Mouse (Mus musculus) mesoderm, embryonic 11.5 days (tissue): ENCODE results near the gene Gm13283.
"Not testable (repeated sequence)": the region's sequence is repeated elsewhere in the genome, so short reads cannot be mapped to it uniquely, and the experiment has no call there.

Experiments
- DNase-seq: peaks from one replicate; pipeline ENCODE4 v3.0.0-alpha.2; 2012; ENCODE audit warnings: low read depth, low spot score

Gene Gm13283

GRCm38 (mm10) chr4:88759610-88760268 is at the start of gene Gm13283:
TSS of gene Gm13283 (plus strand) at chr4:88760119.
- DNase-seq: not testable (repeated sequence)

- DNase-seq: no peak
Observed at GRCm38 (mm10) chr4:88714281-88714680, 45.6 kb upstream of the Gm13283 start.

DNA sequence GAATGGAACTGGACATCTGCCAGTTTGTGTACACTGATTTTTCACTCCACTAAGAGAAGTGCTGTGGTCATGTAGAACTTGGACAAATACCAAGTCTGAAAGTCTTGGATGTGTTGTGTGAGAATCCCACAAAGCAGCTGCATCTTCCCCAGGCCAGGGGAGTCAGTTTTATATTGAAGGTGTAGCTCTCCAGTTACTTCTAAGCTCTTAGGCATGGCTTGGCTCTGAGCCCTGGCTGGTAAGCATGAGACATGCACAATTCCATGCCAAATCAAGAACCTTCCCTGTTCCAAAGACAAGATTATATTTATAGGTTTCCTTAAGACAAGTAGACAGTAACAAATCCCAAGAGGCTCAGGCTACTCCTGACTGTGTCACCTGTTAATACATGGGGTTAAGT is 44.9 kb upstream of the Gm13283 start:
- DNase-seq: no peak

DNA sequence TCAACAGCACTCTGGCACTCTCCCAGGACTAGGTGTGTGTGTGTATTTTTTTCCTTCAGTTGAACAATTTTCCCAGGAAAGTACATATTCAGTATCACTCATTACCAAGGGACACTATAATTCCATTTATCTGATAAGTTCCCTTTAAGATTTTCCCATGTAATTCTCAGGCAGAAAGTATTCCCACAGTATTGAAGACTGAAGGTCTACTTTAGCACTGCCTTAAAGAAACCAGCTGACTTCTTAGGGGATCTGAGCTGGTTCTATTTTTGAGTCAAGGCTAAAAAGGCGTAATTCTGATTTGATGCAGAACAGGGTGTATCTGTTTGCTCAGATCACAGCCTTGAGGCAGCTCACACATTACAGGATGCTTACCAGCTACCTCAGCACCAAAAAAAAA is 41.2 kb upstream of the Gm13283 start:
- DNase-seq: no peak

- DNase-seq: peak; percentile 95
Observed at GRCm38 (mm10) chr4:88721791-88722721, 37.9 kb upstream of the Gm13283 start, which contains the start of the genes Gm26566 and Klhl9. TSS of gene Gm26566 (plus strand) at chr4:88721805. TSS of gene Klhl9 (minus strand) at chr4:88722465.

DNA sequence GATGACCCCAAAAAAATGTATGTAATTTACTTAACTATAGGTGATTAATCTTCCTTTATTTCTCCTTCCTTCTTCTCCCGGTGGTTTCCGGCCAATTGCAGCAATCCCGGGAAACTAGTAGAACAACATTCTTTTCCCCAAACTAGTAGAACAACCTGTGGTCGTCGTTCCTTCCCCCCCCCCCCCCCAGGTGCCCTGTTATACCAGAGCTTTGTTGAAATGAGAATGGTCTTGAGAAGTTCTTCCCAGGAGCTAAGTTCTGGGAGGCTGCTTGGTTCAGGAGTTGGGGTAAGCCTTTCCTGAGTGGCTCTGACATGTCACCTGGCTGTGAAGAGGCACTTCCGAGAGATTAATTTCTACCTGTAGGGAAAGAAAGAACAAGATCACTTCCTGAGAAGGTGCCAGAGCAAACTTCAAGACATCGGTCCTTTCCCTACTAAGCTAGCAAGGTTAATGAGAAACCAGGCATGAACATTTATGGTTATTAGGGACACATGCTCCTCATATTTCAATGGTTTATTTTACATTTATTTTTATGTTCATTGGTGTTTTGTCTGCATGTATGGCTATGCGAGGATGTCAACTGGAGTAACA is 36.3 kb upstream of the Gm13283 start:
- DNase-seq: no peak

GRCm38 (mm10) chr4:88726727-88727126 is 33.2 kb upstream of the Gm13283 start:
- no peak for DNase-seq

DNA sequence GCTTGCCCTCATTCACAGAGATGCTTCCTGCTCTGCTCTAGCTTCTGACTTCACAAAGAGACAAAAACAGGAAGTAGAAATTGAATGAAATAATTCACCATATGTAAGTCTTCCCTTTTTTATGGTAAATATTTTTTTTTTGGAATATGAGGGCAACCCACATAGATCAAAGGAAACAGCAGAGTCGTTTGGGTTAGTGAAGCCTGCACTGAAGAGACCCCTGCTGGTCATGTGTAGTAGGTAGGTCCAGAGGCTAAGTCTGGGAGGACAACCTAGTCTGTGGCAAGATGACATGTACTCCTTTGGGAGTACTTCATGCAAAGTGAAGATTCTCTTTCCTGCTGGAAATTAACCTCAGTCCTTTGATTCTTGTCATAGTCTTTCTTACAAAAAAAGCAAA is 32.6 kb upstream of the Gm13283 start:
- DNase-seq: no peak

GRCm38 (mm10) chr4:88738480-88738879 is 21.4 kb upstream of the Gm13283 start:
- peak; percentile 77 for DNase-seq

GRCm38 (mm10) chr4:88739036-88739435 is 20.9 kb upstream of the Gm13283 start:
- no peak for DNase-seq

DNA sequence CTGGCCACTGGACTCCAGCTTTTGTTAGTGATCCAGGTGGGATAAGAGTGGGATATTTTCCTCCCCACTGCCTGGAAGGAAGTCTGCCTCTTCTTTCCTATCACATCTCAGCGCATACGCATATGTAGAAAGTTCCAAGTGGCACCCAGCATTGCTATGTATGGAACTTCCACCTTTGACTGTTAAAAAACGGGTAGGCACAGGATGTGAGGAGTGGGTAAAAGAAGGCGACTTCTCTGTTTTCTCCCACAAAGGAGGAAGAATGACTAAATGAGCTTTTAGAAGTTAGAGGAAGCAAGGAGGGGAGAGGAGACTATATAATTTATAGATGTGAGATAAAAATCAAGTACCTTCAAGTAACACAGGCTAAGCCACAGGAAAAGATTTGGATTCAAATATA is 18.5 kb upstream of the Gm13283 start:
- no peak for DNase-seq

- DNase-seq: no peak
Observed at GRCm38 (mm10) chr4:88742771-88743371, 17.0 kb upstream of the Gm13283 start.

GRCm38 (mm10) chr4:88744207-88744606 is 15.7 kb upstream of the Gm13283 start:
- no peak for DNase-seq

- no peak for DNase-seq
Observed at GRCm38 (mm10) chr4:88749926-88750325, 10.0 kb upstream of the Gm13283 start.

- DNase-seq: not testable (repeated sequence)
Observed at GRCm38 (mm10) chr4:88754818-88755340, 5.0 kb upstream of the Gm13283 start, which contains the start of gene Gm13271. TSS of gene Gm13271 (plus strand) at chr4:88754868.

GRCm38 (mm10) chr4:88756581-88757513 is 3.1 kb upstream of the Gm13283 start:
- DNase-seq: not testable (repeated sequence)

DNA sequence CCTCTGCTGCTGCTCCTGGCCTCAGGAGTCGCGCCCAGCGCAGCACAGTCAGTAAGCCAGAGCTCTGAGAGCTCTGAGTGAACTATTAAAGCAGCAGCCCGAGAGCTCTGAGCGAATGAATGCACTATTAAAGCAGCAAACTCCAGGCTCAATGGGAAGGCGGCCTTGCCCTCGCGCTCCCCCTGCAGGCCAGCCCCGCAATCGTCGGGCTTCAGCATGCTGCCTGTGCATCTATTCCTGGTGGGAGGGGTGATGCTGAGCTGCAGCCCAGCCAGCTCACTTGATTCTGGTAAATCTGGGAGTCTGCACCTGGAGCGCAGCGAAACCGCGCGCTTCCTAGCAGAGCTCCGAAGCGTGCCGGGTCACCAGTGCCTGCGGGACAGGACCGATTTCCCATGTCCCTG is 2.3 kb upstream of the Gm13283 start:
- not testable (repeated sequence) for DNase-seq

DNA sequence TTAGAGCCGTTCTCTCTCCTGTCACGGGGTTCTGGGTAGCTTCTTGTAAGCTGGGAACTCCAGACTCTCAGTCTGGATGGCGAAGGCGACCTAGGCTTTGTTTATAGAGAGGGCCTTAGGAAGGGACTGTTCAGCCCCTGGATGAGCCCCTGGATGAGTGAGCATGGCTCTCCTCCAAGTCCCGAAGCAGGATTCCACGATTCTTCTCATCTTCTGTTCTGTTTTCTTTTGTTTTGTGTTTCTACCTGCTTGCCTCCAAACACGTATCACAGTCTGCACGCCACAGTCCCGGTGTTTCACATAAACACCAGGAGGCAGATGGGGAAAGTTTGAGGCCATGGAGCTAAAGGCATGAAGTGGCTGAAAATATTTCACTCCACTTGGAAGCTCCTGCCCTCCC is 1.2 kb upstream of the Gm13283 start:
- not testable (repeated sequence) for DNase-seq

DNA sequence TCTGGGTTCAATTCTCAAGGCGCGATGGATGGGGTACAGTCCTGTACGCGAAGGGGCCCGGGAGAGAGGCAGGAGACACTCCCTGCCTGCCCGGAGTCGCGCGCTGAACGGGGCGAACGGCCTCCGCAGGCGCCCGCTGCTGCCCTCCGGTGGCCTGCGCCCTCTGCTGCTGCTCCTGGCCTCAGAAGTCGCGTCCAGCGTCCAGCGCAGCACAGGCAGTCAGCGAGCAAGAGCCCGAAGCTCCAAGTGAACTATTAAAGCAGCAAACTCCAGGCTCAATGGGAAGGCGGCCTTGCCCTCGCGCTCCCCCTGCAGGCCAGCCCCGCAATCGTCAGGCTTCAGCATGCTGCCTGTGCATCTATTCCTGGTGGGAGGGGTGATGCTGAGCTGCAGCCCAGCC is 512 bp downstream of the Gm13283 start:
- DNase-seq: not testable (repeated sequence)

DNA sequence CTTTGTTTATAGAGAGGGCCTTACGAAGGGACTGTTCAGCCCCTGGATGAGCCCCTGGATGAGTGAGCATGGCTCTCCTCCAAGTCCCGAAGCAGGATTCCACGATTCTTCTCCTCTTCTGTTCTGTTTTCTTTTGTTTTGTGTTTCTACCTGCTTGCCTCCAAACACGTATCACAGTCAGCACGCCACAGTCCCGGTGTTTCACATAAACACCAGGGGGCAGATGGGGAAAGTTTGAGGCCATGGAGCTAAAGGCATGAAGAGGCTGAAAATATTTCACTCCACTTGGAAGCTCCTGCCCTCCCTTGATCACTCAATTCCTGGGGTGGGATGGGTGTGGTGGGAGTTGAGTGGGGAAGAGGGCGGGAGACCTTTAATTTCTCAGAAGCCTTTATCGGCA is 1.9 kb downstream of the Gm13283 start:
- not testable (repeated sequence) for DNase-seq
